Mouse (Mus musculus) frontal cortex, postnatal 36 days (tissue): ENCODE measurements around the gene Rapgef3.

ENCODE experiments used
- DNase-seq, 2 experiments: peaks; one replicate each; pipeline ENCODE4 v3.0.0; 2022; ENCODE audit warnings: low spot score in 2 of 2

Rapgef3 gene

GRCm38 (mm10) chr15:97746748-97747147 lies 21.0 kb downstream of the Rapgef3 start:
- DNase-seq, result no peak

GRCm38 (mm10) chr15:97746278-97746677 lies 21.5 kb downstream of the Rapgef3 start:
- no peak for DNase-seq

DNA sequence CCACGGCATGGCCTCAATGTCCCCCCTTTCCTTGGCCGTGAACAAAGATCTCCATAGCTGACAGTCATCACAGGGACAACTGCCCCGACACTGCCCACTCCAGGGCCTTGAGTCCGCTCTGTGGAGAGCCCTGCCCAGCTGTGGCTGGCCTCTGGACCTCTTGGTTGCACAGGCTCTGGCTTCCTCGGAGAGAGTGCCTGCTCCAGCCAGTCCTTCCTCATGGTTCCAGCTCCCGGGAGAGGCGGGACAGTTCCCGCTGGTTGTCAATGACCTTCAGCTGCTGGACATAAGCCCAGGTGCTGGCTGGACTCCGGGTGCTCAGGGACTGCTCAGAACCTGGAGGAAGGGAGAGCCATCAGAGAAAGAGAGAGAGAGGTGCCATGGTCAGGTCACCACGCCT lies 22.4 kb downstream of the Rapgef3 start:
- no peak for DNase-seq

GRCm38 (mm10) chr15:97744930-97745329 lies 22.8 kb downstream of the Rapgef3 start:
- DNase-seq, result no peak

GRCm38 (mm10) chr15:97743961-97744525 lies 23.7 kb downstream of the Rapgef3 start:
- DNase-seq, result no peak

DNA sequence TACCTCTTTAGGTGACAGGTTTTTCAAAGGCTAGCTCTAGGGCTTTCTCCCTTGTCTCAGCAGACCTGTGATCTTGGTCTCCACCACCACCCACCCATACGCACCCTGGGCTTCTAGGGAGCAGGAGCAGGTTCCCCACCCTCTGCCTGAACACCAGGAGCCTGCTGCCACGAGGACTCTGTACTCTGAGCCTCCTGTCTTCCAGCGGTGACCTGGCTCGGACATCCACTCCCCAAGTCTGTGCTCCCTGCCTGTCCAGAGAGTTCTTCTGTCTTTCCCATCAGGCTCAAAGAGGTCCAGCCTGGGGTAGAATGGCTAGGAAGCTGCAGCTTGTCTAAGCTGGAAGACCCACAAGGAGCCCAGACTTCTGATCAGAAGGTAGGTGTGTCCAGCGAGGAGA lies 24.6 kb downstream of the Rapgef3 start:
- DNase-seq, result no peak

DNA sequence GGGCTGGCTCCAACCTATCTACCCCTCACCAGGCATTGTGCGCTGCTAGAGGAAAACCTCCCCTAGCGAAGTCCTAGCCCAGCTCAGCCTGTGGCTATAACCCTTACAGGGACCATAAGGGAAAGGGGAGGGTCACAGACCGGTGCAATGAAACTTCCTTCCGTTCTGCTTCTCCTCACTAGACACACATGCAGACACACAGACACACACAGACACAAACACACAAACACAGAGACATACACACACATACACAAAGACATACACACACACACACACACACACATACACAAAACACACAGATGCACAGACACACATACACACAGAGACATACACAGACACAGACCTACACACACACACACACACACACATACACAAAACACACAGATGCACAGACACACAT lies 25.2 kb downstream of the Rapgef3 start:
- no peak for DNase-seq

- DNase-seq, result no peak
These were observed 25.7 kb downstream of the Rapgef3 start for GRCm38 (mm10) chr15:97742074-97742473.

GRCm38 (mm10) chr15:97741662-97742061 lies 26.1 kb downstream of the Rapgef3 start:
- no peak for DNase-seq

DNA sequence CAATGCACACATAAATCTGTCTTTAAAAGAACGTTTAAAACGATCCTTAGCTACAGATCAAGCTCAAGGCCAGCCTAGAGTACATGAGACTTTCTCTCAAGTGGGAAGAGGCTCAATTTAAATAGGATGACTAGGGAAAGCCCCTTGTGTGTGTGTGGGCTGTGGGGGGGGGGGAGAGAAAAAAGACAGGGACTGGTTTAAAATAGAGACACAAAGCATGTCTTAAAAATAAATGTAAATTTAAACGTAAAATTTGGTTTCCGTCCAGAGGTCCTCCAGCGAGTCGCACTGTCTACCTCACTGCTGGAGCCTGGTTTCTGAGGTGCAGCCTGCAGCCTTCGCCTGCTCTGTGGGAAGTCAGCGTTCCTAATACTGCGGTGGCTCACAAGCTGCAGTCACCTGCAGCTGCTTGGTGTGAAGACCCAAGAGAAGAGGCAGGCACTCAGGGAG lies 27.5 kb downstream of the Rapgef3 start:
- DNase-seq, result no peak

DNA sequence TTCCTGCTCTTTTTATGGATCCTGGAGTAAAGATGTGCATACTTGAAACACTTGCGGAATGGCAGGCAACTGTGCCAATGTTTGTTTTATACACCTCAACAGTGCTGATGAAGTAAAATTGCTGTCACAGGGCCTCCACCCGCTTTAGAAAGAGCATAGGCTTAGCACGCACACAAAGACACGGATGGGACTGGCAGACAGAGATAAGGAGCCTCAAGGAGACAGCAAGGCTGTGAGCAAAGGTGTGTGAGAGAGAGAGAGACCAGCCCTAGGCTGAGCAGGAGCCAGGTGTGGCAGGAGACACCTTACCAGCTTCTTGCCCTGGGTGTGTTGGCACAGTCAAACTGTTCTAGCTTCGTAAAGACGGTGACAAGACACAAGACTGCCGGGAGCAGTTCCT lies 28.8 kb downstream of the Rapgef3 start:
- no peak for DNase-seq

GRCm38 (mm10) chr15:97731988-97732387 lies 35.8 kb downstream of the Rapgef3 start:
- DNase-seq, result no peak

DNA sequence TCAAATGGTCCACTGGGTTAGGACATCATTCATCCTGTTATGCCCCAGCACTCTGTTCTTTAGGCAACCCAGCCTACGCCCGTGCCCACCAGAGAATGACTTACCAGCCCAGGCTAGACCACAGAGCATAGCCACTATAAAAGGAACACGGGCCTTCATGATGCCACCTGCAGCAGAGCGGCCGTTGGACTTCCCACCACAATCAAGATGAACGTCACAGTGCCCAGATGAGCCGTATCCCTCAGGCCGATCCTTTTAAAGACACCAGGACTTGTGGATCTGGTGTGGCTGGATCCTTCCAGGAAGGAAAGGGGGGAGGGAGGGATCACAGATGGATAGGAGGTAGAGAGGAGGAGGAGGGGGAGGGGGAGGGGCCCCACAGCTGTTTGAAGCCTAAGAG lies 36.7 kb downstream of the Rapgef3 start, which contains the start of gene Endou:
Gene Endou (minus strand): TSS at position 229 of the 400 bp plus-strand sequence.
- no peak for DNase-seq

- DNase-seq, result no peak
These were observed 37.4 kb downstream of the Rapgef3 start for GRCm38 (mm10) chr15:97730365-97730764.

DNA sequence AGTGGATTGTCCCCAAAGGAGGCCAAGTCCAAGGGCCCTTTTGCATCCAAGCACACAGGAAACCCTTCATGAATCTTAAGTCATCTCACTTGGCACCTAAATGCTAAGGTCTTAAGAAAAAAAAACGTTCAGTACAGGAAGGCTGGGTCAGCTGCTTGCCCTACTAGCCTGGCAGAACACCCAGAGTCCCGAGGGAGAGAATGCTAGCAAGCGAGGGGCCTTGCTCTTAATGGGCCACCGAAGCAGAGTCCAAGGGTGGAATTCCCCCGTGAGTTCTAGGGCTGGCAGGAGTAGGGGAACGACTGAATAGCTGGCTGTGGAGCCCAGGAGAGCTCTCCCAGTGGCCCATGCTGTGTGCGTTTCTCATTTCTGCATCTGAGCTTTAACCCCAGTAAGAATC lies 39.0 kb downstream of the Rapgef3 start:
- DNase-seq, result peak in 1 of 2 experiments; percentile 34

GRCm38 (mm10) chr15:97728394-97728793 lies 39.4 kb downstream of the Rapgef3 start:
- DNase-seq, result no peak

DNA sequence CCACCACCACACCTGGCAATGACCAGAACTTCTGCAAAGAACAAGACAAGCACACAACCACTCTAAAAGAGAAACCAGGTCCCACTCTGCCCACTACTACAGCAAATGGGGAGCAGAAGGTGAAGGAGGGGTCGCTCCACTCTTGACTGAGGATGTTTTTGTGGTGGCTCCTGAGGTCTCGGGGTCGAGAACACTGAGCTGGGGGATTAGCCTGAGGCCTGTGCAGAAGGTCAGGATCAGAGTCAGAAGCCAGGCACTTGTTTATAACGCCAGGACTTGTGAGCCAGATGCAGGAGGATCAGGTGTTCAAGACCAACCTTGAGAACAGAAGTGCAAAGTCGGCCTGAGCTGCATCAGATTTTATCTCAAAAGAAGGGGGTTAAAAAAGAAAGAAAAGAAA lies 40.3 kb downstream of the Rapgef3 start:
- no peak for DNase-seq

DNA sequence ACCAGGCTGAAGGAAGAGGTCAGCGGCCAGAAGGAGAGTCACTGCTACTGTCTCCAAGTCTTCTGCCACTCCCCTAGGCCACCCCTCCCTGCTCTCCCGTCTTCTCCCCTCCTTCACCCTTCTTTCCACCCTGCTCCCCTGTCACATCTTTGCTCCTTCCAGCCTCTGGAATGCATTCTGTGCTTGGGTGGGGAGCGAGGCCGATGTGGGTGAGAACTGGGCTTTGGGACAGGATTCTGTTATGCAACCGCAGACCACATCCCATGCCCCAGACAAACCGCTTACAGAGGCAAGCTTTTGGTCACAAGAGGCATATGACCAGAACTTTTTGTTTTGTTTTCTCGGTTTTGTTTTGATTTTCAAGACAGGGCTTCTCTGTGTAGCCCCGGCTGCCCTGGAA lies 40.7 kb downstream of the Rapgef3 start:
- DNase-seq, result no peak

DNA sequence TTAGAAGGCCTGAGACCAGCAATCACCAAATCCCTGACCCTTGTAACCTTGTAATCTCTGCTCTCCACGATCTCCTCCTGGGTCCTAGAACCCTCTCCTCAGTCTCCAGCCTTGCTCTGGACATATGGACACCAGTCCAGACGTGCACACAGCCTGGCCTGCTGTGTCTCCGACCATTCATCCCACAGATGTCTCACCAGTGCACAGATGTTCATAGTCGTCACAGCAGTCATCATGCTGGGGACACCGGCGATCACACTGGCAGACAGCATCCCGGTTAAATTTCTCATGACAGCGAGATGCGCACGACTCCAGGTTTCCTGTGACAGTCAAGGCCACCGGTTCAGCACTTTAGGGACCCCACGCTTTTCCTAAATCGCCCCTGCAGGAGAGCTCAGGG lies 41.5 kb downstream of the Rapgef3 start:
- DNase-seq, result no peak

- DNase-seq, result no peak
These were observed 42.5 kb downstream of the Rapgef3 start for GRCm38 (mm10) chr15:97725198-97725785.

DNA sequence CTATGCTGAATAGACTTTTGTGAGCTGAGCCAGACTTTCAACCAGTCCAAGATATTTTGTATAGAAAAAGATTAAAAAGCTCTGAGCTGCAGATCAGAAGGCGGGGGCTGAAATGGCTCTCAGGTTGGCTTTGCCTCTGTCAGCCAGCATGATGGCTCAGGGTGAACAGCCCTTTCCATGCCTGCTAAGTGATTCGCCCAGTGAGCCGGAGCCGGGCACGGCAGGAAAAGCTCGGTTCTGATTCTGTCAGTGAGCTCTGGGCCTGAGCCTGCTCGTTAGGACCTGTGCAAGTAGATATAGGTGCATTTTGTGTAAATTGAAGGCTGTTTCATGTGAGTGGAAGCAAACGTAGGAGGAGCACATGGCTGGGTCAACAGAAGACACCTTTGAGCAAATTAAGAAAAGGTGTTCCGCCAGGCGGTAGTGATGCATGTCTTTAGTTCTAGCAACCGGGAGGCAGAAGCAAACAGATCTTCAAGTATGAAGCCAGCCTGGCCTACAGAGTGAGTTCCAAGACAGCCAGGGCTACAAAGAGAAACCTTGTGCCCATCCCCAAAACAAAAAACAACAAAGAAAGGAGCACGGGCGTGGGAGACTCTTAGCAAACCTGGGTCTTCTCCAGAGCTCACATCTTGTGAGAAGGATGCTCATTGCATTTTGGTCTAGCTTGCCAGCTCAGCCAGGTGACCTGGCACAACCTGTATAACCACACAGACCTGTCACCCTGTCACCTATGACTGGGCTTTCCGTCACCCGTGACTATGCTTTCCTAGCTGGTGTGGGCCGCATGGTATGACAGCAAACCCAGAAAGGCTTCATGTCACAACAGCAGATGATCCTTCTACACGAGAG lies 43.2 kb downstream of the Rapgef3 start:
- no peak for DNase-seq

- peak in 1 of 2 experiments; percentile 25 for DNase-seq
These were observed 44.0 kb downstream of the Rapgef3 start for GRCm38 (mm10) chr15:97723536-97724345.
